Mouse (Mus musculus) midbrain, postnatal 0 days (tissue): ENCODE measurements around the gene Cyp2t4. TPM values are rescaled to one million over a fixed set of nuclear protein-coding genes. Genes with fewer than 3 reads are reported as not detected.

Experiments
- ATAC-seq: fragments of 200-750 bp; cut with Nextera tagmentation; 2 replicates; pipeline ENCODE4 v1.8.0; 2017; ENCODE audit warnings: moderate number of reproducible peaks, mild to moderate bottlenecking, moderate TSS enrichment, moderate library complexity; ENCODE audit not compliant: low FRiP score
- DNase-seq: peaks from one replicate; pipeline ENCODE4 v3.0.0-alpha.2; 2015; ENCODE audit warnings: low spot score
- H3K27ac ChIP-seq: fragments of 300-500 bp; sonication (generic); 2 replicates; pipeline ENCODE4 v1.5.1; 2014; ENCODE audit warnings: low read depth, mild to moderate bottlenecking, low read length, mixed read lengths
- H3K27me3 ChIP-seq: fragments of 300-500 bp; sonication (generic); 2 replicates; pipeline ENCODE4 v1.6.1; 2014; ENCODE audit warnings: low read length, control low read depth, mixed read lengths; ENCODE audit not compliant: insufficient read depth
- H3K36me3 ChIP-seq: fragments of 300-500 bp; sonication (generic); 2 replicates; pipeline ENCODE4 v1.6.1; 2014; ENCODE audit warnings: low read length, control low read depth, mixed read lengths; ENCODE audit not compliant: insufficient read depth
- H3K4me1 ChIP-seq: fragments of 300-500 bp; sonication (generic); 2 replicates; pipeline ENCODE4 v1.6.1; 2014; ENCODE audit warnings: mild to moderate bottlenecking, control low read depth, antibody characterized with exemption, low read length, mixed read lengths; ENCODE audit not compliant: insufficient read depth
- H3K4me2 ChIP-seq: fragments of 300-500 bp; sonication (generic); 2 replicates; pipeline ENCODE4 v1.6.1; 2014; ENCODE audit warnings: low read depth, mild to moderate bottlenecking, low read length, mixed read lengths; ENCODE audit not compliant: poor library complexity, severe bottlenecking
- H3K4me3 ChIP-seq: fragments of 300-500 bp; sonication (generic); 2 replicates; pipeline ENCODE4 v1.5.1; 2014; ENCODE audit warnings: low read depth, mild to moderate bottlenecking, low read length, moderate library complexity
- H3K9ac ChIP-seq: fragments of 300-500 bp; sonication (generic); replicated peaks from 2 replicates; pipeline ENCODE4 v1.6.1; 2014; ENCODE audit warnings: mild to moderate bottlenecking, low read length, moderate library complexity, mixed read lengths; ENCODE audit not compliant: poor library complexity, severe bottlenecking
- H3K9me3 ChIP-seq: fragments of 300-500 bp; sonication (generic); 2 replicates; pipeline ENCODE4 v1.6.1; 2016; ENCODE audit warnings: low read length, control low read depth
- CTCF ChIP-seq: IDR thresholded peaks from 2 replicates; pipeline ENCODE4 v1.5.1; 2016; ENCODE audit warnings: antibody characterized with exemption, mild to moderate bottlenecking
- WGBS: fragments of 180-500 bp; shearing (Covaris S2); extraction: QIAGEN DNeasy Blood & Tissue Kit; methylation state at CpG from one replicate; pipeline ENCODE4 v1.1.7; 2014; 5-methylcytosine and 5-hydroxymethylcytosine counted together
- polyA plus RNA-seq: library from polyadenylated mRNA; unstranded; fragments of >200 nt; fragmentation: Nextera tagmentation; extraction: Ambion mirVana; gene quantifications from 2 replicates; pipeline ENCODE4 v1.2.1, GENCODE M21; 2015
- total RNA-seq: library from RNA; depleted of rRNA; stranded (reverse); fragments of >200 nt; gene quantifications from 2 replicates; pipeline ENCODE4 v1.2.3, GENCODE M21; 2014

Cyp2t4 gene
- total and polyA plus RNA-seq, 2 experiments from 2014 or later, result 0.30 TPM; not detected in 1

DNA sequence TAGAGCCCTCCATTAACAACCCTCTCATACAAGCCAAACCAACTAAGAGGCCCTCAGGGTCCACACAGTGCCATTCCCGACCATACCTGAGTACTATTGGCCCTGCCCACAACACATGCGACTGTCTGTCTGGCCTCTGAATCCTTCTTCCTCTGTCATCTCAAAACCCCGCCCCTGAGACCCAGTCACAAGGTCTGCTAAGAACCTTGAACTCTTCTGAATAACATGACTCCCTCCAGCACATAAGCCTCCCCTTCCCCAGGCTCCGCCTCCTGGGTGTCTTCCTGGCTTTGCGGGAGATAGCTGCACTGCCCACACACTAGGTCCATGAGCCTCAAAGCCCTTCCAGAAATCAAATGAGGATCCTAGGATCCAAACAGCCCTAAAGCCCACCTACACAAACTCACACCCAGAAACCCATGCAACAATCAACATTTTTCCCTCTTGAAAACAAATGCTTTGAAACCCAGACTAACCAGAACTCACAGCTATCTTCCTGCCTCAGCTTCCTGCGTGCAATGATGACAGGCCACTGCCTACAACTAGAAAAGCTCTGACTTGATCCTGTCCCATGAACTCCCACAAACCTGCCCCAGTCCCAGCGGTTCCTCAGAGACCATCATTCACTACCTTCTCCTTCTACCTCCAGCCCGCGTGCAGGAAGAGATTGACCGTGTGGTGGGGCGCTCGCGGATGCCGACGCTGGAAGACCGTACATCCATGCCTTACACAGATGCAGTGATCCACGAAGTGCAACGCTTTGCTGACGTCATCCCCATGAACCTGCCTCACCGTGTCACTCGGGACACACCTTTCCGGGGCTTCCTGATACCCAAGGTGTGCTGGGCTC is 22.8 kb upstream of the Cyp2t4 start:
- H3K4me3 ChIP-seq, result no peak overlapping the region
- DNase-seq (no peak), ATAC-seq (no peak)
- no peaks in the 10 kb centered on the region for H3K36me3 ChIP-seq
- no peak overlapping the region for H3K4me2 ChIP-seq
- H3K27ac ChIP-seq, result no peak overlapping the region
- 91% methylated on average over 22 of the region's 22 CpGs for whole genome bisulfite sequencing
- H3K4me1 ChIP-seq, result no peaks in the 10 kb centered on the region
- H3K27me3 ChIP-seq, result no peaks in the 10 kb centered on the region
- H3K9me3 ChIP-seq, result no peaks in the 10 kb centered on the region
- TF ChIP-seq CTCF, result no peak
- no peak overlapping the region for H3K9ac ChIP-seq

DNA sequence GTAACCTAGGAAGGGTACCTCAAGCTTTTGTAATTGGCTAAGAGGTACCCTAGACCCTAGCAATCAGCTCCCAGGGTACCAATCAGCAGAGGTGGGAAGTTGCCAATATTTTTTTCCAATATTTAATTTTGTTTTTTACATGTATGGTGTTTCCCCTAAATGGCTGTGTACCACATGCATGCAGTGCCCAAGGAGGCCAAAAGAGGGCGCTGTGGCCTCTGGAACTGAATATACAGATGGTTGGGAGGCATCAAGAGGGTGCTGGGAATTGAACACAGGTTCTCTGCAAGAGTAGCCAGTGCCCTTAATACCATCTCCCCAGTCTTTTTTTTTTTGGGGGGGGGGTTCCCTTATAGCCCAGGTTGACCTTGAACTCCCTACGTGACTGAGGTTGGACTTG is 22.1 kb upstream of the Cyp2t4 start:
- Histone ChIP-seq H3K9me3 (no peaks in the 10 kb centered on the region), H3K27ac (no peak overlapping the region), H3K9ac (no peak overlapping the region), H3K27me3 (no peaks in the 10 kb centered on the region), H3K4me3 (no peak overlapping the region), H3K4me2 (no peak overlapping the region), H3K36me3 (no peaks in the 10 kb centered on the region), H3K4me1 (no peaks in the 10 kb centered on the region)
- peak; percentile 32 for TF ChIP-seq CTCF
- 70% methylated on average over 2 of the region's 2 CpGs for WGBS
- ATAC-seq, result no peak
- DNase-seq, result no peak

DNA sequence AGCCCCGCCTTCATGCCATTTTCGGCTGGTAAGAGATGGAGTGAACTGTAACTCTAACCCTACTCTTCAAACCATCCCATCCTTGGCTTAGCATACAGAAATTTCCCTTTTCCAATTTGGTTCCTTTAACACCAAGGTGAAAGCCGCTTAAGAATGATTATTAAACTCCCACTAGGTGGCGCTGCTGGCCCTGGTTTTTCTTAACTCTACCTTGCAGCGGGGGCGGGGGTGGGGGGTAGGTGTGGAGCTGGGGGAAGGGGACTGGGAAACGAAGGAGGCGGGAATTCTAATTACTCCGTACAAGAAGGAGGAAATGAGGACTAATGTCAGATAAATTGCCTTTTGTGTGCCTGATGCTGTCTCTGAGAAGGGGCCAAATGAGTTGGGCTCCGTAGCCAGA is 20.9 kb upstream of the Cyp2t4 start:
- H3K9ac ChIP-seq, result no peak overlapping the region
- TF ChIP-seq CTCF, result peak; percentile 61
- H3K4me2 ChIP-seq, result no peak overlapping the region
- ATAC-seq (no peak), DNase-seq (peak; percentile 77)
- H3K27me3 ChIP-seq, result no peaks in the 10 kb centered on the region
- no peaks in the 10 kb centered on the region for H3K9me3 ChIP-seq
- H3K36me3 ChIP-seq, result no peaks in the 10 kb centered on the region
- no peak overlapping the region for H3K27ac ChIP-seq
- WGBS, result 15% methylated on average over 10 of the region's 10 CpGs
- H3K4me1 ChIP-seq, result no peaks in the 10 kb centered on the region
- H3K4me3 ChIP-seq, result no peak overlapping the region

- 69% methylated on average over 12 of the region's 12 CpGs for WGBS
- no peaks in the 10 kb centered on the region for H3K4me1 ChIP-seq
- H3K27me3 ChIP-seq, result no peaks in the 10 kb centered on the region
- TF ChIP-seq CTCF, result no peak
- H3K9me3 ChIP-seq, result no peaks in the 10 kb centered on the region
- H3K36me3 ChIP-seq, result no peaks in the 10 kb centered on the region
- no peak overlapping the region for H3K27ac ChIP-seq
- H3K9ac ChIP-seq, result no peak overlapping the region
- ATAC-seq (no peak), DNase-seq (no peak)
- no peak overlapping the region for H3K4me3 ChIP-seq
- no peak overlapping the region for H3K4me2 ChIP-seq
Measured at GRCm38 (mm10) chr7:27133156-27133555, 20.4 kb upstream of the Cyp2t4 start.

GRCm38 (mm10) chr7:27133757-27134156 is 19.8 kb upstream of the Cyp2t4 start:
- no peaks in the 10 kb centered on the region for H3K36me3 ChIP-seq
- H3K9ac ChIP-seq, result no peak overlapping the region
- no peaks in the 10 kb centered on the region for H3K27me3 ChIP-seq
- no peak overlapping the region for H3K27ac ChIP-seq
- no peaks in the 10 kb centered on the region for H3K4me1 ChIP-seq
- no peak overlapping the region for H3K4me2 ChIP-seq
- no peak for TF ChIP-seq CTCF
- no peaks in the 10 kb centered on the region for H3K9me3 ChIP-seq
- no peak overlapping the region for H3K4me3 ChIP-seq
- WGBS, result 86% methylated on average over 4 of the region's 4 CpGs
- no peak for ATAC-seq
- DNase-seq, result no peak

- Histone ChIP-seq H3K4me1 (no peaks in the 10 kb centered on the region), H3K4me2 (no peak overlapping the region), H3K4me3 (no peak overlapping the region), H3K9ac (no peak overlapping the region), H3K27me3 (no peaks in the 10 kb centered on the region), H3K9me3 (0 out of 2 replicates have a peak, but pooled peaks cover 4% of the 10 kb centered on the region), H3K27ac (no peak overlapping the region), H3K36me3 (no peaks in the 10 kb centered on the region)
- no peak for TF ChIP-seq CTCF
- WGBS, result 38% methylated on average over 8 of the region's 8 CpGs
- no peak for ATAC-seq
- DNase-seq, result no peak
Measured at GRCm38 (mm10) chr7:27136410-27136996, 17.0 kb upstream of the Cyp2t4 start.
